Mouse (Mus musculus) heart, embryonic 14.5 days (tissue): ENCODE measurements around the gene Cd3g. TPM values are rescaled to one million over a fixed set of nuclear protein-coding genes. Genes with fewer than 3 reads are reported as not detected.

Source experiments
- ATAC-seq: fragments of 200-750 bp; cut with Nextera tagmentation; 2 replicates; pipeline ENCODE4 v1.8.0; 2017; ENCODE audit warnings: low read depth, moderate TSS enrichment; ENCODE audit not compliant: insufficient number of reproducible peaks, insufficient read depth, low FRiP score
- H3K27ac ChIP-seq, 2 experiments: fragments of 200-500 bp in 1 of 2; fragments of 300-500 bp in 1 of 2; sonication (generic) in 1 of 2; replicated peaks in 1 of 2; 2 replicates each; pipeline ENCODE4 v1.5.1; 2012 to 2014; ENCODE audit warnings: low read depth in 2 of 2, low read length in 2 of 2, control low read depth in 1 of 2, mild to moderate bottlenecking in 1 of 2, mixed read lengths in 1 of 2; ENCODE audit not compliant: control insufficient read depth in 1 of 2, insufficient read depth in 1 of 2
- H3K27me3 ChIP-seq: fragments of 300-500 bp; sonication (generic); 2 replicates; pipeline ENCODE4 v1.6.1; 2014; ENCODE audit warnings: mild to moderate bottlenecking, low read length, control low read depth; ENCODE audit not compliant: control insufficient read depth, insufficient read depth
- H3K36me3 ChIP-seq: fragments of 300-500 bp; sonication (generic); 2 replicates; pipeline ENCODE4 v1.6.1; 2014; ENCODE audit warnings: mild to moderate bottlenecking, control low read depth, low read length, mixed read lengths; ENCODE audit not compliant: control insufficient read depth, insufficient read depth
- H3K4me1 ChIP-seq, 2 experiments: fragments of 200-500 bp in 1 of 2; fragments of 300-500 bp in 1 of 2; sonication (generic) in 1 of 2; 2 replicates each; pipeline ENCODE4 v1.6.1; 2012 to 2014; ENCODE audit warnings: low read length in 2 of 2, control low read depth in 1 of 2, mixed read lengths in 1 of 2; ENCODE audit not compliant: control insufficient read depth in 2 of 2, insufficient read depth in 2 of 2
- H3K4me2 ChIP-seq: fragments of 300-500 bp; sonication (generic); 2 replicates; pipeline ENCODE4 v1.6.1; 2014; ENCODE audit warnings: mild to moderate bottlenecking, low read length
- H3K4me3 ChIP-seq, 2 experiments: fragments of 200-500 bp in 1 of 2; fragments of 300-500 bp in 1 of 2; sonication (generic) in 1 of 2; 2 replicates each; pipeline ENCODE4 v1.5.1; 2012 to 2014; ENCODE audit warnings: low read length in 2 of 2, mild to moderate bottlenecking in 2 of 2, control low read depth in 1 of 2, low read depth in 1 of 2, moderate library complexity in 1 of 2; ENCODE audit not compliant: control insufficient read depth in 1 of 2, insufficient read depth in 1 of 2
- H3K9ac ChIP-seq: fragments of 300-500 bp; sonication (generic); 2 replicates; pipeline ENCODE4 v1.6.1; 2014; ENCODE audit warnings: mild to moderate bottlenecking, low read length
- H3K9me3 ChIP-seq: fragments of 300-500 bp; sonication (generic); 2 replicates; pipeline ENCODE4 v1.6.1; 2016; ENCODE audit warnings: low read length, control low read depth; ENCODE audit not compliant: control insufficient read depth
- WGBS: fragments of 180-500 bp; shearing (Covaris S2); extraction: QIAGEN DNeasy Blood & Tissue Kit; methylation state at CpG from one replicate; pipeline ENCODE4 v1.1.7; 2014; 5-methylcytosine and 5-hydroxymethylcytosine counted together
- polyA plus RNA-seq: library from polyadenylated mRNA; unstranded; fragments of >200 nt; fragmentation: Nextera tagmentation; extraction: Ambion mirVana; gene quantifications from 2 replicates; pipeline ENCODE4 v1.2.1, GENCODE M21; 2014

The Cd3g gene
- 0.20 TPM in 1 of 2 replicates, not detected in the other for polyA plus RNA-seq

DNA sequence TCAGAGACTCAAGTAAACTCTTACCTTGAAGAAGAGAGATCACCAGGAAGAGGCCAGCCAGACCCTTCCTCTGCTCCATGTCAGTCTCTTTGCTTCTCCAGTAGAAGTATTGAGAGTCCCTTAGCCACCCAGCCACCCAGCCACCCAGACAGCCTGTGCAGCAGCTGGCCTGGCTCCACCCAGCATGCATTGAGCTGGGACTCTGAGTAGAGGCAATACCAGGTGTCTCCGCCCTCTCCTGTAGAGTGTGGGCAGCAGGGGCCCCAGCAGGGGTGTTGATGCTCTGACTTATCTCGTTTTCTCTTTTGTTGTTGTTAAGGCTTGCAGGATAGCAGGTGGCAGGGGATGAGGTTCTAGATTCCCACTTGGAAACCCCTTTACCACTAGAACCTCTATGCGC is at the start of gene Cd3g:
Cd3g (minus strand) TSS at position 190 of the 400 bp plus-strand sequence.
- H3K27me3 ChIP-seq = peaks cover 4% of the 10 kb centered on the region; the same call in 1 of the 2 replicates
- H3K4me3 ChIP-seq = no peak within 1 kb of the TSS
- 63% methylated on average over 3 of the region's 3 CpGs for WGBS
- H3K36me3 ChIP-seq = no peaks in the 10 kb centered on the region
- no peak within 1 kb of the TSS for H3K4me2 ChIP-seq
- H3K27ac ChIP-seq = no peak within 1 kb of the TSS
- H3K4me1 ChIP-seq = no peaks in the 10 kb centered on the region
- H3K9ac ChIP-seq = no peak within 1 kb of the TSS
- no peak for ATAC-seq
- no peaks in the 10 kb centered on the region for H3K9me3 ChIP-seq

DNA sequence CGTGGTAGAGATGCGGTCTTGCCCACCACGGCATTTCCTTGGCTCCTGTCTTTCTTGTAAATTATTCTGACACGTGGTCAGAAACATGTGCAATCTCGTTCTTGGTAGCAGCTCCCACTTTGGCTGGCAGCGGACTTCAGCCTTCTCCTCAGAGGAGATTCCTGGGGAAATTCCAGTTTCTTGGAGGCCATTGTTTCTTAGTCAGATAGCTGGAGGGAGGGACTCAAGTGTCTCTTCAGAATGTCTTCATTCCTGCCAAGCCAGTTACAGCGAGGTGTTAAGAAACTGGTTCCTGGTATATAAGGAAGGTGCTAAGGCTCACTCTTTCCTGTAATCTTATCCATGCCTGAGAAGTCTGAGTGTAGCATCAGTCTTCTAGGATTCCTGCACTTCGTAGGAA is 47.1 kb upstream of the Cd3g start:
- Histone ChIP-seq H3K9ac (no peak overlapping the region), H3K27ac (no peak overlapping the region), H3K36me3 (no peaks in the 10 kb centered on the region), H3K4me2 (no peak overlapping the region), H3K9me3 (no peaks in the 10 kb centered on the region), H3K4me1 (no peaks in the 10 kb centered on the region), H3K4me3 (no peak overlapping the region), H3K27me3 (peaks cover 42% of the 10 kb centered on the region)
- WGBS = 63% methylated on average over 8 of the region's 8 CpGs
- no peak for ATAC-seq

DNA sequence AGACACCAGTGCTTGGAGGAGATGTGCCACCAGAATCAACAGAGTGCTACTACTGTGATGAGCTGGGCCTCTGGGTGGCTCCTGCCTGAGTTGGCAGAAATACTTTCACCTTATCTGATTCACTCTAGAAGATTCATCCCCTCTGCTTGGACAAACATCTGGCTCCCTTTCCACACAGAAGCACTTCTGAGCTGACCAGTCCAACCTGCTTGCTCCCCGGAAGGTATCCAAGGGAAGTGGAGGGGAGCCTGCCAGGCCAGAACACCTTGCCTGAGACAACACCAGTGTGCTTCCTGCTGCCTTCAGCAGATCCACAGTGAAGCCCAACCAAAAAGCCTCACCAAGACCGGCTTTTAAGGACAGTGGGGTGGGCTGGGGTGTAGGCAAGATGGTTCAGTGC is 44.0 kb upstream of the Cd3g start:
- ATAC-seq = no peak
- peaks cover 29% of the 10 kb centered on the region for H3K27me3 ChIP-seq
- H3K4me3 ChIP-seq = no peak overlapping the region
- H3K4me1 ChIP-seq = no peaks in the 10 kb centered on the region
- 67% methylated on average over 2 of the region's 2 CpGs for WGBS
- H3K4me2 ChIP-seq = no peak overlapping the region
- no peaks in the 10 kb centered on the region for H3K36me3 ChIP-seq
- H3K9ac ChIP-seq = no peak overlapping the region
- H3K27ac ChIP-seq = no peak overlapping the region
- H3K9me3 ChIP-seq = no peaks in the 10 kb centered on the region

DNA sequence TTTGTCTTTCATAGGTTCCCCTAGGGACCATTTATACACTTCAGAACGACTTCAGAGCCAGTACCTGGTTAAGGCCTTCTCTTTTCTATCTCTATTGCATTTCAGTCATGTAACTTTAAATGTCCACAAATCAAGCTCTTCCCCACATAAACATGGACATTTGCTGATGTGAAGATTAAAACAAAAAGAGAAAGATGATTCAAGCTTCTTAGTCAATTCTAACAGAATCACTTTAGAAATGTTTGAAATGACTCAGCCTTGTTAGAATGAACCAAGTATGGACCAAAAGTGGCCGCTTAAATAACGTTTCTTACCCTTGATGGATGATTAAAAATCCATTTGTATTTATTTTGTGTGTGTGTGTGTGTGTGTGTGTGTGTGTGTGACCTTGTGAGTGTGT is 43.4 kb upstream of the Cd3g start:
- Histone ChIP-seq H3K9me3 (no peaks in the 10 kb centered on the region), H3K36me3 (no peaks in the 10 kb centered on the region), H3K9ac (no peak overlapping the region), H3K4me1 (no peaks in the 10 kb centered on the region), H3K27me3 (peaks cover 26% of the 10 kb centered on the region), H3K4me2 (no peak overlapping the region), H3K27ac (no peak overlapping the region), H3K4me3 (no peak overlapping the region)
- no peak for ATAC-seq
- WGBS = 68% methylated on average over 3 of the region's 3 CpGs

DNA sequence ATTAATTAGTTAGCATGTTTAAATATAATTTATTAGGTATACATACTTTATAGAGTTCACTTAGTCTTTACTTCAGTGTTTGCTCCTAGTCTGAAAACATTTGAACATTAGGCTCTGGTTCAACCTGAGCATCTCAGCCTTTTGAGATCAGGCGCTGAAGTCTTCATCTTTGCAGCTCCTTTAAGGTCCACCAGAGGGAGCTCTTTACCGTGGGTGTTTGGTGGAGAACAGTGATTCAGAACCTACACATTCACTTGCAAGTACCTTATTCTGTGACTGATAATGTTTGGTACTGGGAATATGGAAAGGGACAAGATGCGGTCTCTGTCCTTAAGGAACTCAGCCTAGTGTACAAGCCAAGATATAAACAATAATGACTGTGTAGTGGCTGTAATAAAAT is 42.6 kb upstream of the Cd3g start:
- 11% methylated on average over 3 of the region's 3 CpGs for WGBS
- peaks cover 20% of the 10 kb centered on the region for H3K27me3 ChIP-seq
- H3K27ac ChIP-seq = no peak overlapping the region
- no peaks in the 10 kb centered on the region for H3K4me1 ChIP-seq
- H3K9ac ChIP-seq = no peak overlapping the region
- H3K4me3 ChIP-seq = no peak overlapping the region
- ATAC-seq = no peak
- no peak overlapping the region for H3K4me2 ChIP-seq
- no peaks in the 10 kb centered on the region for H3K36me3 ChIP-seq
- no peaks in the 10 kb centered on the region for H3K9me3 ChIP-seq

DNA sequence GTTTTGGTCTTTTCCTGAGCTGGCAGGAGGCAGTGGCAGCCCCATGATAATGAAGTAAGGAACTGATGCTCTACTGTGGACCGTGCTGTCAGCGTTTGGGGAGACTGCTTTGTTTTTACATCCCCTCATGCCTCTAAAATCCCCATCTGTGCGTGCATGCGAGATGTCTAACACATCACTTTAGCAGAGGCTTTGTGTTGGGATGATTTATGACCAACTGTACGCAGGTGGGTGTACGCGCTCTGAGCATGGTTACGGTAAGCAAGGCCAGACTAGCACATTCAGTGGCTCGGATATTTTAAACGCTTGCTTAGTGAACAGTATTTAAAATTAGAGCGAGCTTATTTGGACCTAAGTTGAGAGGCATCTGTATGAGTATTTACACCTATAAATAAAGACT is 37.8 kb upstream of the Cd3g start:
- Histone ChIP-seq H3K4me3 (no peak overlapping the region), H3K9ac (no peak overlapping the region), H3K4me2 (no peak overlapping the region), H3K27me3 (peaks cover under 1% of the 10 kb centered on the region; the same call in 1 of the 2 replicates), H3K36me3 (no peaks in the 10 kb centered on the region), H3K9me3 (no peaks in the 10 kb centered on the region), H3K27ac (no peak overlapping the region), H3K4me1 (no peaks in the 10 kb centered on the region)
- 81% methylated on average over 11 of the region's 11 CpGs for WGBS
- no peak for ATAC-seq

DNA sequence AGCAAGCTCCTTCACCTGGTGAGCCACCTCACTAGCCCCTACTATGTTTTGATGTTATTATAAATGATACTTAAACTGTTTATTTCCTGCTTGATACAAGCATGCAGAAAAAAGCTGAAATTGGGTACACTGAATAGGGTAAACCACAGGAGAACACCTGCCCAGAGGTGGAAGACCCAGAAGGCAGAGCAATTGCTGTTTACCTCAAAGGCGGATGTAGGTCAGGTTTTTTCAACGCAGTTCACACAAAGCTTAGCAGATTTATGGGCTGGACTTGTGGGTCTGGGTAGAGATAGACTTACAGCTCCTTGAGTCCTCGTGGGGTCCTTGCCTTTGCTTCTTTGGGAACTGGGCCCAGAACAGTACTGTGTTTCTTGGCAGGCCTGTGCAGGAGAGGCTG is 35.6 kb upstream of the Cd3g start:
- Histone ChIP-seq H3K4me1 (no peaks in the 10 kb centered on the region), H3K4me2 (no peak overlapping the region), H3K9me3 (no peaks in the 10 kb centered on the region), H3K27ac (no peak overlapping the region), H3K36me3 (no peaks in the 10 kb centered on the region), H3K9ac (no peak overlapping the region), H3K27me3 (0 out of 2 replicates have a peak, but pooled peaks cover 5% of the 10 kb centered on the region), H3K4me3 (no peak overlapping the region)
- WGBS = 70% methylated on average over 3 of the region's 3 CpGs
- no peak for ATAC-seq

DNA sequence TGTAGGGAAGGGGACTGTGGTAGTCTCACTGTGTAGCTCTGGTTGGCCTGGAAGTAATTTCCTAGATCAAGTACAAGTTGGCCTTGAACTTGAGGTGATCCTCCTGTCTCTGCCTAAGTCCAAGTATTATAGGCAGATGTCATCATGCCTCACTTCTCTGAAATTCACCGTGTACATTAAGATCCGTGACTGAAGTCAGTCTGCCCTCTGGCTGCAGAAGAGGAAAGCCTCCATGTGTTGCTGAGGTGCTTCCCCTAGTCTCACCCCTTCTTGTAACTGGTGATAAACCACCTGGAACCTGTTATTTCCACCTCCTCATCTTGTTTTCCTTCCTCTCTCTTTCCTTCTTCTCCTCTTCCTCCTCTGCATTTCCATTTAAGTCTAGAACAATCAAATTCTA is 34.6 kb upstream of the Cd3g start:
- ATAC-seq = no peak

More for the DNA sequence above, 34.6 kb upstream of the Cd3g start:
- WGBS = 31% methylated on average over 2 of the region's 2 CpGs
- Histone ChIP-seq H3K4me3 (no peak overlapping the region), H3K36me3 (no peaks in the 10 kb centered on the region), H3K4me2 (no peak overlapping the region), H3K27ac (no peak overlapping the region), H3K9me3 (no peaks in the 10 kb centered on the region), H3K9ac (no peak overlapping the region), H3K4me1 (no peaks in the 10 kb centered on the region), H3K27me3 (0 out of 2 replicates have a peak, but pooled peaks cover 5% of the 10 kb centered on the region)
